Mouse (Mus musculus) layer of hippocampus, adult 8-10 months (tissue): ENCODE data around the gene Ipo7. TPM values are rescaled to one million over a fixed set of nuclear protein-coding genes. Genes with fewer than 3 reads are reported as not detected.

Source experiments
- DNase-seq, 2 experiments: peaks; one replicate each; pipeline ENCODE4 v3.0.0; 2022; ENCODE audit warnings: low spot score in 2 of 2
- total RNA-seq, 4 experiments: library from RNA; stranded (reverse); gene quantifications; 2 replicates each; pipeline ENCODE4 v1.2.4; 2022

Gene Ipo7
- total RNA-seq, 4 experiments from 2014 or later: 87.4 to 109 (median 99.4) TPM

GRCm38 (mm10) chr7:110100854-110101253 is 82.8 kb downstream of the Ipo7 start:
- no peak for DNase-seq

GRCm38 (mm10) chr7:110101266-110101665 is 83.2 kb downstream of the Ipo7 start:
- no peak for DNase-seq

GRCm38 (mm10) chr7:110105041-110105440 is 87.0 kb downstream of the Ipo7 start:
- no peak for DNase-seq

Other genes starting within 250 kb of the Ipo7 start
- gene Nrip3, start 236.2 kb upstream of the Ipo7 start, total RNA-seq: 100 to 1,000 TPM; 199 to 233 (median 214) TPM
- gene Scube2, start 152.6 kb upstream of the Ipo7 start, total RNA-seq: 1 to 10 TPM; 1.3 to 1.7 (median 1.7) TPM
- 100 to 1,000 TPM; 206 to 222 (median 217) TPM for gene Dennd5a, start 57.8 kb upstream of the Ipo7 start, total RNA-seq
- 10 to 100 TPM; 42.0 to 52.7 (median 48.8) TPM for gene Tmem41b, start 31.3 kb upstream of the Ipo7 start, total RNA-seq
- gene Zfp143, start 42.9 kb downstream of the Ipo7 start, total RNA-seq: 10 to 100 TPM in 3 of 4 experiments, 1 to 10 TPM in 1; 9.7 to 13.4 (median 11.9) TPM
- 10 to 100 TPM; 16.4 to 23.0 (median 20.2) TPM for gene Wee1, start 103.8 kb downstream of the Ipo7 start, total RNA-seq
- 10 to 100 TPM; 10.5 to 13.3 (median 11.8) TPM for gene Swap70, start 203.4 kb downstream of the Ipo7 start, total RNA-seq